Mouse (Mus musculus) erythroblast, adult 5-6 weeks (primary cell): ENCODE measurements around the gene Veph1. TPM values are rescaled to one million over a fixed set of nuclear protein-coding genes. Genes with fewer than 3 reads are reported as not detected.

ENCODE experiments used
- ATAC-seq: replicated peaks from 2 replicates; pipeline ENCODE4 v1.8.0; 2016; ENCODE audit warnings: moderate number of reproducible peaks, mild to moderate bottlenecking, moderate TSS enrichment, inconsistent platforms; ENCODE audit not compliant: poor library complexity, low FRiP score, severe bottlenecking
- total RNA-seq, 2 experiments: library from RNA; stranded (forward) in 1 of 2; stranded (reverse) in 1 of 2; fragments of 150-400 nt in 1 of 2; fragments of 200-764, 138-1000 nt in 1 of 2; gene quantifications; 2 replicates each; pipeline versions ENCODE4 v1.2.3 to v1.2.4; 2015 to 2017; ENCODE audit warnings: low replicate concordance in 2 of 2

The Veph1 gene
- total RNA-seq, 2 experiments from 2014 or later, result 0.77 TPM; not detected in 1

DNA sequence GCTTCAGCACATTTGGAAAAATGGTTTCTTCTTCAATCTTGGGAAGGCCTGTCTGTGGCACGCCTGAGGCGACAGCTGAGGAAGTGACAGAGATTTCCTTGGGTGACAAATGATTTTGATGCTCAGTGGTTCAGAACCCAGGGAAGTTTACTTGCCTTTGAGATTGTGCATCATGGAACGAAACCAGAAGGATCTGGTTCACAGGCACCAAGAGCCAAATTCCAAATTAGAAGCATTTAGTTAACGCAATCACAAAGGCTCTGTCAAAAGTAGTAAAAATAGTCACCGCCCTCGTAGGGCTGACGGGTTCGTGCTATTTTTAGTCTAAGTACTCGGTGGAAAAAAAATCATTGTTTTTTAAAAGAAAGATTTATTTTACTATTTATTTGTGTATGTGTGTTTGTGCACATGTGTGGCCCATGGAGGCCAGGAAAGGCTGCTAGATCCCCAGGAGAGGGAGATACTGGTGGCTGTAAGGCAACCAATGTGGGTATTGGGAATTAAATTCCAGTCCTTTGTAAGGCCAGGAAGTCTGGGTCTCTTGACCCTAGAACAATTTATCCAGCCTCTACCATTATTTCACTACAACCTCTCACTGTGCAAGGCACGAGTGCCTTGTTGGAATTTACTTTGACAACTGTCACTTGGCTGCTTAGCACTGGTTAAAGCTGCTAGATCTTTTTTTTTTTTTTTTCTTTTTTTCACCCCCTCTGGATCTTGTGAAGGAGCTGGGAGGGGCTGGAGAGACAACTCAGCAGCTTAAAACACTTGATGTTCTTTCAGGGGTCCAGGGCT lies 246.3 kb downstream of the Veph1 start:
- ATAC-seq, result no peak

DNA sequence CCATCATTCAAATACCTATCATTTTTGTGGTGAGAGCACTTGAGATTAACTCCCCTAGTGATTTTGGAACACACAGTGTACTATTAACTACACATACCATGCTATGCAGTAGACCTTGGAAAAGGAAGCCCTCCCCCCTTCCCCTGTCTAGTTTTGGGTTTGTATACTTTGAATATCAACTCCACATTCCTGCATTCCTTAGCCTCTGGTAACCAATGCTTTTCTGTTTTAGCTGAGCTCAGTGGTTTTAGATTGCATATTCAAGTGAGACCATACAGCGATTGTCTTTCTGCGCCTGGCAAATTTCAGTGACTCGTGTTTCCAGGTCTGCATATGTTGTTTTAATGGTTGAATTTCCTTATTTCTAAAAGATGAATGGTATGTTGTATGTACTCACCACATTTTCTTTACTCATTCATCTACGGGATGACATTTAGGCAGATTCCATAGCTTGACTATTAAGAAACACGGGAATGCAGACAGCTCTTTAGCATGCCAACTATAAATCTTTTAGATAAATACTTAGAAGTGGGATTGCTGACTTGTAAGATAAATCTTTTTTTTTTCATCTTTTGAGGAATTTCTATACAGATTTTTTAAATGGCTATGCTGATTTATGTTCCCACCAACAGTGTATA lies 255.7 kb downstream of the Veph1 start:
- ATAC-seq, result no peak

DNA sequence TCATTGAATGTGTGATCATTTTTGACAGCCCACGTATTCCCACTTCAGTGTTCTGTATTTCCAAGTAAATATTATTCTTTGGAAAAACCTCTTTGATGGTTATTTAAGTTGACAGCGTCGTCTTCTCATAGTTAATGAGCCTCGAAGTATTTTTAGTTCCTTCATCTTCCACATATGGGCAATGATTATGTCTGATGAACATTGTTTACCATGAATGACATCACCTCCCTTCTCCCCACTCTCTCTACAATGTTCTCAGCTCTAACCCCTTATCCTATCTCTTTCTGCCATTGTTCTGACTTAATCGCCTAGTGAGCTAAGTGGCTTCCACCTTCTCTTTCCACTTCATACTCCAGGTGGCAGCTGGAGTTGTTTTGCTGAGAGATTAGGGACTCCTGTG lies 261.4 kb downstream of the Veph1 start:
- no peak for ATAC-seq

DNA sequence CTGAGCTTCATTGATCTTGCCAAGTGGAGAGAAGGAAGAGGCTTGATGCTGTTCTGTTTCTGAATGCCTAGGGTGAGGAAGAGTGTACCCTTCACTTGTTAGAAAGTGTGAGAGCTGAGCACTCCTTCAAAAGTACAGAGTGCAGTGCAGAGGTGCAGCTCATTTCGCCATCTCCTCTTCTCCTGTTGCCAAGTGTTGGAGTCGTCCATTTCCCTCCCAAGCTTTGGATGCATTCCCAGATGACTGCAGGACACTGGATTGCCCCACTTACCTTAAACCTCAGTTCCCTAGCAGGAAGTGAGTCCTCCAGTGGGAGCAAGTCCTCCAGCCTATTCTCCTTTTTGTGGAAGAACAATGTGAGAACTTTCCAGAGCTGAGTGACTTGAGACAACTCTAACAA lies 263.3 kb downstream of the Veph1 start:
- no peak for ATAC-seq

DNA sequence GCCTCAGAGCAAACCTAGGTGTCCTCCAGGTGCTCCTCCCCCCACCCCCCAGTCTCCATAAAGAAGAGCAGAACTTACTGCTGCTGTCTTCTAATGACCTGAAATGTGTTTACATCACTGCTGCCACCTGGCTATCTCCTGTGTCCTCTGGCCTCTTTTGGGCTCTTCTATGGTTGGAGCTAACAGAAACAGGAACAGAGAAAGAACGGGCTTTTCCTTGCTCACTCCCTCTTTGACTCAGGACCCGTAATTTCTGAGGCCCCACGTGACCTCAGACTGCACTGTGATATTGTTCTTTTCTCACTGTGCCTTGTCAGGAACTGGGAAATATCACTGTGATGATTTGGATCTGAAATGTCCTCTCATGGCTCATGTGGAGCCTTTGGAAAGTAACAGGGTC lies 271.2 kb downstream of the Veph1 start:
- ATAC-seq, result no peak

DNA sequence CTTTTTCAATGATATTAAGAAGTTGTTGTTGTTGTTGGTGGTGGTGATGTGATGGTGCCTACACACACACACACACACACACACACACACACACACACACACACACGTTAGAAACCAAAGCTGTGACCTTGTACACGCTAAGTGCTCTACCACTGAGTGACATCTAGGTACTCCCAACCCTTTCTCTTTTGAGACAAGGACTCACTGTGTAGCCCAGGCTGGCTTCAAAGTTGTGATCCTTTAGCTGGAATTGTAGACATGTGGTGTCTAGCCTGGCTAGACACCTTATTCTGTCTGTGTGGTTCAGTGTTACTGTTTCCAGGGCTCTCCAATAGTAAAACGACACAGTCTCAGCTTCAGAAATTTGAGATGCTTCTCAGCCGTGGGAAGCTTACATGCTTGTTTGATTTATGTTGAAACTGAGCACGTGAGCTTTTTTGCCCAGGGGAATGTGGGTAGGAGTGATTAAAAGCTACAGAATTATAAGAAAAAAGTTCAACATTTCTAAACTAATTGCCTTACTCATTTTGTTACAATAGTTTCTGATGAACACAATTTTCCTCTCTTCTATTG lies 272.3 kb downstream of the Veph1 start:
- ATAC-seq, result no peak

DNA sequence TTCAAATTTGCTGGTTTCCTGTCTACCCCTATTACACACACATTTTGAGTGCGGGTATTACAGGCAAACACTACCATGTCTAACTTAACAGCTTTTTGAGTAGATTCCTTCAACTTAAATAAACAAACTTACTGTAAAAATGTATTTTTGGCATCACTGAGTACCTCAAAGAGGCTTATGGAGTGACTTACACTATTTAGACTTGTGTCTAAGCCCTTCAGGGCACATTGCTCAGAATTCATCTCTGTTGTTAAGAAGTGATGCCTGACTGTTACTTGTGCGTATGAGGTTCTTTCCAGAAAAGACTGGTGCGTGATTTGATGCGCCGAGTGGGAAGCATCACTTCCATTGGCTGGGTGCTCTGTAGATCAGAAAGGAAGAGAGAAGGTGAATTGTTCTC lies 277.5 kb downstream of the Veph1 start:
- ATAC-seq, result no peak

DNA sequence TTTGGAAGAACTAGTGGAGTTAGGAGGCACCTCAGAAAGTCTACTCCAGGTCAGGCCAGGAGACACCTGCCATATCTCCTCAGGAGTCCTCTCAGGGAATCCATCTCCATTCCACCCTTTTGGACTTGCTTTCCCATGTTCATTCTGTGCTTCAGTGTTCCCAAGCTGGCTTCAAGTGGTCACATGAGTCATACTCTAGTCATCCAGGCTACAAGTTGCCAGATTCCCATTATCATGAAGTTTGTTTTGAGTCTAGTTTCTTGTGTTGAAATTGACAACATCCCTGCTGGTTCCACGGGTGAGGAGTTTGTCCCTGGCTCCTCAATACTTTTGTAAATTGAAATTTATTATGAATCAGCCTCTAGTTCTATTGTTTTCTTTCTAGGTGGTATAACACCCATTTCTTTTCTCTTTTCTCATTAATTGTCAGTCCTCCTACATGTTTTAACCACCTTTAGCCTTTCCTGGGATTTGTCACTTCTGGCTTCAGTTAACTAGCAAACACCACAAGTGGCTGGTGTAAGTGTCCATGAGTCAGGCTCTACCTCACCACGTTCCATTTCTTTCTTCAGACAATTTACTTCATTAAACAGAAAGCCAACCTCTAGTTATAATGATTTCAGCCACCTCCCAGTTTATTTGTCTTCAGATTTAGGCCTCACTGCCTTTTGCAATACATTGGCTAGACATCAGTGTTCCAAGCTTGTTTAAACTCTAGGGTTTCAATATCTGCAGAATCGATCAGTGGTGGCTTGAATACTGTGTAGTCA lies 288.8 kb downstream of the Veph1 start:
- no peak for ATAC-seq

DNA sequence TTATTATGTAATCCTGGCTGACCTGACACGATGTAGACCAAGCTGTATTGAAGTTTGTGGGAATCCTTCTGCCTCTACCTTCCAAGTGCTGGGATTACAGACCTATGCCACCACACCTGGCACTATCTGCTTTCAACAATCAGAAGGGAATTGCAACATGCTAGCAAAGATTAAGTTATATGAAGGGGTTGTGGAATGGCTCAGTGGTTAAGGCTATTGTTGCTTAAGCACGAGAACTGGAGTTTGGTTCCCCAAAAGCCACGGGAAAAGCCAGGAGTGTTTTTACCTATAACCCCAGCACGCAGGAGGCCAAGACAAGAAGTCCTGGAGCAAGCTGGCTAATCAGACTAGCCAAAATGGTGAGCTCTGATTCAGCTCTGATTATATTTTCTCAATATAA lies 291.6 kb downstream of the Veph1 start:
- ATAC-seq, result no peak

DNA sequence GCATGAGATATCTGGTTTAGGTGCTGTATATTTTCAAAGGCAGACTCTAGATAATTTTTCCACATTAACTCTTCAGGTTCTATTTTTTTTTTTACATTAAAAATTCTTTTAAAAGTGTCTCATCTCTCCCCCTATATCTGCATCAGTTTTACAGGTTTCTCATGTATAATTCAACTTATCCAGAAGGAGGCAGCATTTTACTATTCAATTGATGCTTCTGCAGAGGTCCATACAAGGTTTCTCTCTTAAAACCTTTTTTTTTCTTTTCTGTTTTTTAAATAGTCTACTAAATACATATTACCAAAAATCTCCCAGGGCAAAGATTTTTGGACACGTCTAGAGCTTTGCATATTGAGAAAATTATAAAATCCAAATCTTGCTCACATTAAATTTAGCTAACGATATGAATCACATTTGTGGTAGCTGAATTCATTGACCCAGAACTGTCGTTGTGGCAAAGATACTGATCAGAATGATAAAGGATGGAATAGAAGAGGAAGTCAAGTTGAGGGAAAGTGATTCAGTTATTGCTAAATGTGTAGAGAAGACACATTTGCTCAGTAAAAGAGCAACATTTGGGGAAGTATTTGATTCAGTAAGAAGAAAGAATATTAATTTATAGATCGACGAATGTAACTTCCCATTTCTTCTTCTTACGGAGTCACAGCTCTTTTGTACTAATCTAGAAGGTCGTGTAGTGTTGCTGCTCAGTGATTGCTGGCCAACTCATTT lies 292.3 kb downstream of the Veph1 start:
- no peak for ATAC-seq

Other genes with a start within 250 kb of the Veph1 start
- not detected in 2 replicates for gene Ptx3, start 76.9 kb downstream of the Veph1 start, total RNA-seq (2015; ENCODE audit: low replicate concordance)
- gene Ptx3, start 76.9 kb downstream of the Veph1 start, total RNA-seq (2017; ENCODE audit: low replicate concordance), result not detected in 2 replicates